Mouse (Mus musculus) brain, adult 10 weeks (tissue): Measurements from ENCODE around the gene Myo18b. TPM values are rescaled to one million over a fixed set of nuclear protein-coding genes. Genes with fewer than 3 reads are reported as not detected.

Source experiments
- polyA plus RNA-seq: library from polyadenylated mRNA; stranded (reverse); fragments of 350-450 nt; fragmentation: Illumina TruSeq; extraction: RNeasy Lipid Tissue Mini Kit (QIAGEN cat#74804); gene quantifications from one replicate; pipeline ENCODE4 v1.2.3, GENCODE M21; 2015; ENCODE audit warnings: low read depth, low replicate concordance

Gene Myo18b
- polyA plus RNA-seq: 0.71 TPM

GRCm38 (mm10) chr5:112895674-112896654 is at the start of gene Myo18b:
Myo18b (minus strand) TSS chr5:112896362.

Other genes starting within 250 kb of the Myo18b start
- gene Grk3, start 119.4 kb upstream of the Myo18b start, polyA plus RNA-seq: 43.9 TPM
- not detected for gene Crybb2, start 173.8 kb upstream of the Myo18b start, polyA plus RNA-seq
- gene Crybb3, start 185.2 kb upstream of the Myo18b start, polyA plus RNA-seq: 2.1 TPM